Mouse (Mus musculus) liver, embryonic 15.5 days (tissue): ENCODE data around the gene Itm2c. TPM values are rescaled to one million over a fixed set of nuclear protein-coding genes. Genes with fewer than 3 reads are reported as not detected.

Experiments
- ATAC-seq: fragments of 200-750 bp; cut with Nextera tagmentation; 2 replicates; pipeline ENCODE4 v1.8.0; 2017; ENCODE audit warnings: moderate number of reproducible peaks, mild to moderate bottlenecking, moderate library complexity; ENCODE audit not compliant: insufficient read depth
- H3K27ac ChIP-seq: fragments of 300-500 bp; sonication (generic); replicated peaks from 2 replicates; pipeline ENCODE4 v1.5.1; 2015; ENCODE audit warnings: mild to moderate bottlenecking, inconsistent platforms
- H3K27me3 ChIP-seq: fragments of 300-500 bp; sonication (generic); 2 replicates; pipeline ENCODE4 v1.6.1; 2015; ENCODE audit warnings: mild to moderate bottlenecking, inconsistent platforms
- H3K36me3 ChIP-seq: fragments of 300-500 bp; sonication (generic); replicated peaks from 2 replicates; pipeline ENCODE4 v1.6.1; 2015; ENCODE audit warnings: moderate library complexity, mild to moderate bottlenecking, inconsistent platforms
- H3K4me1 ChIP-seq: fragments of 300-500 bp; sonication (generic); replicated peaks from 2 replicates; pipeline ENCODE4 v1.6.1; 2015; ENCODE audit warnings: inconsistent platforms
- H3K4me2 ChIP-seq: fragments of 300-500 bp; sonication (generic); 2 replicates; pipeline ENCODE4 v1.6.1; 2015; ENCODE audit warnings: moderate library complexity, mild to moderate bottlenecking, inconsistent platforms
- H3K4me3 ChIP-seq: fragments of 300-500 bp; sonication (generic); replicated peaks from 2 replicates; pipeline ENCODE4 v1.5.1; 2015; ENCODE audit warnings: mild to moderate bottlenecking, inconsistent platforms
- H3K9ac ChIP-seq: fragments of 300-500 bp; sonication (generic); 2 replicates; pipeline ENCODE4 v1.6.1; 2015; ENCODE audit warnings: moderate library complexity, mild to moderate bottlenecking, inconsistent platforms
- H3K9me3 ChIP-seq: fragments of 300-500 bp; sonication (generic); replicated peaks from 2 replicates; pipeline ENCODE4 v1.6.1; 2016; ENCODE audit warnings: inconsistent platforms
- WGBS: fragments of 180-500 bp; shearing (Covaris S2); methylation state at CpG from one replicate; pipeline ENCODE4 v1.1.7; 2015; ENCODE audit warnings: mixed read lengths; ENCODE audit not compliant: insufficient replicate concordance; 5-methylcytosine and 5-hydroxymethylcytosine counted together
- polyA plus RNA-seq: library from polyadenylated mRNA; unstranded; fragments of >200 nt; fragmentation: Nextera tagmentation; extraction: Ambion mirVana; gene quantifications from 2 replicates; pipeline ENCODE4 v1.2.1, GENCODE M21; 2015

The Itm2c gene
- polyA plus RNA-seq, 1 experiment from 2014 or later = 48.9 TPM

DNA sequence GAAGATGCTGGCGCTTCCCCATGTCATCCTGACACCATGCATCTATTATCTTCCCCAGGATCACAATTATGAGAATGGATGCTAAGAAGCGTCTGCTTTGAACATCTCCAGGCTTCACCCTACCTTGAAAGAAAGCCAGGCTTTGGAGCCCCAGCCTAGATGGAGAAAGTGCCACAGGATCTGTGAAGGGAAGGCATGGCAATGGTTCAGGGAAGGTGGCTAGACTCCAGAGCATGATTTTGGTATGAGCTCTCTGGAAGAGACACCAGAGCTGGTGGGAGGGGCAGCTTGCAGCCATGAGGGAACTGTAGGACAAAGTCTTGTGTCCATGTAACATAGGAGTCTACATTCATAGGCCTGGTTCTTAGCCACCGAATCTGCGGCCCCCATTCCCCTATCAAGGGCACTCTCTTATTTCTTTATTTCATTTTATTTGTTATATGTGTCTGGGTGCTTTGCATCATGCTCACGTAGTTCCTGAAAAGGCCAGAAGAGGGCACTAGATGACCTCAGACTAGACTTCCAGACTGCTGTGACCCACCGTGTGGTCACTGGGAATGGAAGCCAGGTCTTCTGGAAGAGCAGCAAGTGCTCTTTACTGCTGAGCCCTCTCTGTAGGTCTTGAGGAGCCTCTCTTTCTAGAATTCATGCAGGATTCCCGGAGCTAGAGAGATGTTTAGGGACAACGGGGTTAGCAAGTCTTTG is 41.2 kb downstream of the Itm2c start:
- Histone ChIP-seq H3K27ac (no peak overlapping the region), H3K4me3 (no peak overlapping the region), H3K36me3 (no peaks in the 10 kb centered on the region), H3K4me1 (peaks cover 9% of the 10 kb centered on the region), H3K27me3 (no peaks in the 10 kb centered on the region), H3K4me2 (no peak overlapping the region), H3K9ac (no peak overlapping the region), H3K9me3 (no peaks in the 10 kb centered on the region)
- ATAC-seq = no peak
- 32% methylated on average over 8 of the region's 8 CpGs for WGBS

DNA sequence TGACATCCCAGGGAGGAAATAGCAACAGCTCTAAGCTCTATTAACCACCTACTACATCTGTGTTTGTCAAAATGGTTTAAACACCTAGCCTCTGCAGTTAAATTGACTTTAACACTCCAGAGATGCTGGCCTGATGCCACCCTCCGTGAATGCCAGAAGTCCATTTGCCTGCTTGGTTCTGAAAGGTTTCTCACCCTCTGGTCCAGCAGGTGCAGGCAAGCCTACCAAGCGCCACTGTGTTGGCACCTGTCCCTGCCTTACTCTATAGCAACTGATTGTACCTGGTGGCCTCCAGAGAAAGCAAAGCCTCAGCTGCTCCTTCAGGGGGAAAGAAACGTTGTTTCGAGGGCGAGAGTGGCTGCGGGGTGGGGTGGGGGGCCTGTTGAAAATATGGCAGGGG is 42.2 kb downstream of the Itm2c start:
- Histone ChIP-seq H3K9ac (no peak overlapping the region), H3K9me3 (no peaks in the 10 kb centered on the region), H3K27ac (no peak overlapping the region), H3K4me1 (peaks cover 9% of the 10 kb centered on the region), H3K36me3 (no peaks in the 10 kb centered on the region), H3K27me3 (no peaks in the 10 kb centered on the region), H3K4me2 (no peak overlapping the region), H3K4me3 (no peak overlapping the region)
- no peak for ATAC-seq
- WGBS = 52% methylated on average over 6 of the region's 6 CpGs

DNA sequence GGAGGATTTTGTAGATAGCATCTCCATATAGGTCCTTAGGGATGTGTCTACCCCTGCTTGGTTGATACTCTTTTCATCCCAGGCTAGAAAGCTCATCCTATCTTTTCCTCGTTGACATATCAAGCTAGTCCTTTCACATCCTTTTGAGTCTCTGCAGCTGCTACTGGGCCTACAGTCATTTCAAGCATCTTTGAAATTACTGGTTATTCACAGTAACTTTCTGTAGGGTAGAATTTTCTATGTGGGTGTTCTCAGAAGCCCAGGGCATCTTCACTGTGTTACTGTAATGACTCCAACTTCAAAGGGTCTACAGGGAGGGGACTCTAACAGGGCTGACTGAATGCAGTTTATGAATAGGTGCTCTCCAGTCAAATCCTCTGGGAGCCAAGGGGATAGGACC is 43.2 kb downstream of the Itm2c start:
- peaks cover 9% of the 10 kb centered on the region for H3K4me1 ChIP-seq
- 40% methylated on average over 1 of the region's 1 CpGs for WGBS
- H3K27me3 ChIP-seq = no peaks in the 10 kb centered on the region
- no peak overlapping the region for H3K4me2 ChIP-seq
- H3K4me3 ChIP-seq = no peak overlapping the region
- ATAC-seq = no peak
- no peak overlapping the region for H3K27ac ChIP-seq
- no peaks in the 10 kb centered on the region for H3K9me3 ChIP-seq
- H3K9ac ChIP-seq = no peak overlapping the region
- H3K36me3 ChIP-seq = no peaks in the 10 kb centered on the region

DNA sequence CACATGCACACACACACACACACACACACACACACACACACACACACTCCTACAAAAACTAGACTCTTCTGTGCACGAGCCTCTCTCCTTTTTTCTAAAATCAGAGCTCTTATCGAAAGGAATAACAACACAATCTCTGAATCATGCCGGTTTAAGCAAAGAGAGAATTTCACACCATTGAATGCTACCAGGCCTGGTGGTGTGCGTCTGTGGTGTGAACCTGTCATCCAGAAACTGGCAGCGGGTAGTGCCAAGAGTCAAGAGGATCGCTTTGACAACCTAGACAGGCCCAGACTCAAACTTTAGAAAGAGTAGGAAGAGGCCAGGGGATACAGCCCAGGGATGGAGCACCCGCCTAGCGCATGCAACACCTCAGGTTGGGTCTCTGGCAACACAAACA is 48.2 kb downstream of the Itm2c start:
- H3K9me3 ChIP-seq = no peaks in the 10 kb centered on the region
- H3K27me3 ChIP-seq = no peaks in the 10 kb centered on the region
- ATAC-seq = no peak
- H3K4me2 ChIP-seq = no peak overlapping the region
- no peak overlapping the region for H3K9ac ChIP-seq
- H3K4me3 ChIP-seq = no peak overlapping the region
- WGBS = 65% methylated on average over 8 of the region's 8 CpGs
- no peaks in the 10 kb centered on the region for H3K4me1 ChIP-seq
- no peaks in the 10 kb centered on the region for H3K36me3 ChIP-seq
- H3K27ac ChIP-seq = no peak overlapping the region

DNA sequence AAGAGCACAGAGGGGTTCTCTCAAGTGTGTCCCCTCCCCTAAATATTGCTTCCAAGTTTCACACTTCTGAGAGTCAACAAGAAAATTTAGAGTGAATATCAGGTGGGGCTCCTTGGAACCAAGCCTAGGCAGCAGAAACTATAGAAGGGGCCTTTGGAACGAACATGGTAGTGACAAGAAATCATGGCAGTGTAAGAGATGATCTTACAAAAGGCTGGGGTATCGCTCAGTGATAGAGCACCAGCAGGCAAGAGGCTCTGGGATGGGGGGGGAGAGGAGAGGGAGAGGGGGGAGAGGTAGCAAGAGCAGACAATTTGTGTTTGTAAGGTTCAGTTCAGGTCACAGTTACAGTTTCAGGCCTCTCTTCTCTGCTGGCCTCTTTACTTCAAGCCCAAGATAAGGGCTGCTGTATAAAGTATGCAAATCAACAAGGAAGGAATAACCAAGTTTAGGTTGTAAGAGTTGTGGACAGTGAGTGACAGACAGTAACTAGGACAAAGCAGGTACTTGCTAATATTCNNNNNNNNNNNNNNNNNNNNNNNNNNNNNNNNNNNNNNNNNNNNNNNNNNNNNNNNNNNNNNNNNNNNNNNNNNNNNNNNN is 55.1 kb downstream of the Itm2c start:
- no peaks in the 10 kb centered on the region for H3K36me3 ChIP-seq
- ATAC-seq = no peak
- no peak overlapping the region for H3K4me2 ChIP-seq
- H3K9me3 ChIP-seq = no peaks in the 10 kb centered on the region
- no peak overlapping the region for H3K9ac ChIP-seq
- H3K4me3 ChIP-seq = no peak overlapping the region
- H3K27ac ChIP-seq = no peak overlapping the region
- WGBS = 57% methylated on average over 2 of the region's 2 CpGs
- H3K27me3 ChIP-seq = no peaks in the 10 kb centered on the region
- H3K4me1 ChIP-seq = no peaks in the 10 kb centered on the region

DNA sequence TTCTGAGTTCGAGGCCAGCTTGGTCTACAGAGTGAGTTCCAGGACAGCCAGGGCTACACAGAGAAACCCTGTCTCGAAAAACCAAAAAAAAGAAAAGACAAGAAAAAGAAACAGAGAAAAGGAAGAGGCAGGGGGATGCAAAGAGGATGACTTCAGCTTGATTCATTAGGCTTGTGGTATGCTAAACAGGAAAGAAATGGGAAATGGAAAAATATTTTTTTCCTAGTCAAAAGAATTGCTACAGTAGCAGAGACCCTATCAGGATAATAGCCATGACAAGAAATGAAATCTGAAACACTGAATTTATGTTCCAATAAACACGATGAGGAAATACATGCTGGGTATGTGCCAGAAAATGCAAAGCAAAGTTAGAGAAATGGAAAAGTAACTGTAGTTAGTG is 61.1 kb downstream of the Itm2c start:
- Histone ChIP-seq H3K36me3 (no peaks in the 10 kb centered on the region), H3K9me3 (no peaks in the 10 kb centered on the region), H3K27me3 (no peaks in the 10 kb centered on the region), H3K27ac (no peak overlapping the region), H3K4me2 (no peak overlapping the region), H3K4me3 (no peak overlapping the region), H3K4me1 (peaks cover 16% of the 10 kb centered on the region), H3K9ac (no peak overlapping the region)
- ATAC-seq = no peak
- WGBS = 43% methylated on average over 3 of the region's 3 CpGs

DNA sequence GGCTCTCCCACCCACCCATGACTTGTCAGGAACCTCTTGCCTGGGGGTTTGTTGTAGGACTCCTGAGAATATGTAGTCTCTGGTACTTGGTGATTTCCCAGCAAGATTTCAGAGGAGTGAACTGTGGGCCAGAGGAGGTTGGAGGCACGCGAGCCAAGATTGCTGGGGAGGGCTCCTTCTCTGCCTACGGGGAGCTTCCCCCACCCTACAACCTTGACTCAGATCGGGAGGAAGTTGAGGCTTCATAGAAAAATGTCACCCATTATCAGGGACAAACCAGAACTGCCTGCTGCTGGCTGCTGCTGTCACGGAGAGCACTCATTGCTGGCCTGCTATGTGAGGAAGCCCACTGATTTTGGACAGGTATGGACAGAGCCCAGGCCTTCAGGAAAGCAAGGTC is 63.2 kb downstream of the Itm2c start:
- 9% methylated on average over 5 of the region's 5 CpGs for WGBS

DNA sequence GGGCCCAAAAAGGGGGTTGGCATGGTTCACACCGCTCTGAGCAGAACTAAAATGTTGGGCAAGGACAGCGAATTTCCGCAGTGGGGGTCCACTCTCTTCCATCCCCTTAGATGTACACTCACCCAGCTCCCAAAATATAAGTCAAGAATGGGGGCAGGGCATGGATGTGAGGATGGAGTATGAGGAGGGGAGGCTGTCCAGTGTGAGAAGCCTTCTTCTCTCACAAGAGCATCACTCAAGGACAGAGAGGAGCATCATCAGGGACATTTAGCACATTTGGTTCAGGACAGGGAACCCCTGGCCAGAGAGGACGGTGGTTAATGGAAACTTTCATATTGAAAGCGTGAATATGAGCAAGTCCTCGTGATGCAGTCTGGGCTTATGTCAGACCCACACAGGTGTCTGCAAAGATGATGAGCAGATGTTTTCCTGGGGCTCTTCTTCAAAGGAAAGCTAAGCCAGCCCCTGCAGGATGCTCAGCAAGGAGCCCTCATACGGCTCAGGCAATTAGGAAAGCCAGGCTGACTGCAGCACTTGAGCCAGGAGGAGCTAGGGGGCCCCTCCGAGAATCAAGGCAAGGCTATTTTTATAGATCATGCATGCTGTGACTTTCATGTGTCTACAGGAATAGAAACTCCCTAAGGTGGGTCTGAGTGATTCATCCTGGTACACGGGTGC is 64.0 kb downstream of the Itm2c start:
- H3K4me1 ChIP-seq = peaks cover 24% of the 10 kb centered on the region
- H3K4me2 ChIP-seq = no peak overlapping the region
- WGBS = 52% methylated on average over 9 of the region's 9 CpGs
- no peak overlapping the region for H3K9ac ChIP-seq
- H3K36me3 ChIP-seq = no peaks in the 10 kb centered on the region
- no peak overlapping the region for H3K4me3 ChIP-seq
- H3K27ac ChIP-seq = no peak overlapping the region
- ATAC-seq = no peak
- H3K27me3 ChIP-seq = no peaks in the 10 kb centered on the region
- no peaks in the 10 kb centered on the region for H3K9me3 ChIP-seq

More for the DNA sequence above, 63.2 kb downstream of the Itm2c start:
- Histone ChIP-seq H3K27ac (no peak overlapping the region), H3K9me3 (no peaks in the 10 kb centered on the region), H3K4me1 (peaks cover 24% of the 10 kb centered on the region), H3K4me3 (no peak overlapping the region), H3K9ac (no peak overlapping the region), H3K4me2 (no peak overlapping the region), H3K36me3 (no peaks in the 10 kb centered on the region), H3K27me3 (no peaks in the 10 kb centered on the region)
- no peak for ATAC-seq

Other genes starting within 250 kb of the Itm2c start
- 5.7 and 6.6 TPM in 2 replicates for gene Sp100, start 244.3 kb upstream of the Itm2c start, polyA plus RNA-seq
- 1.9 and 2.8 TPM in 2 replicates for gene A630001G21Rik, start 115.6 kb upstream of the Itm2c start, polyA plus RNA-seq
- gene Cab39, start 100.8 kb upstream of the Itm2c start, polyA plus RNA-seq = 11.2 and 12.1 TPM in 2 replicates
- not detected in 2 replicates for gene 4933407L21Rik, start 34.2 kb downstream of the Itm2c start, polyA plus RNA-seq
- 0.02 and 0.09 TPM in 2 replicates for gene Gpr55, start 66.7 kb downstream of the Itm2c start, polyA plus RNA-seq
- gene Spata3, start 122.5 kb downstream of the Itm2c start, polyA plus RNA-seq = 0.24 and 0.26 TPM in 2 replicates
- 24.0 and 28.1 TPM in 2 replicates for gene 2810459M11Rik, start 151.6 kb downstream of the Itm2c start, polyA plus RNA-seq
- 88.6 and 90.5 TPM in 2 replicates for gene Psmd1, start 170.1 kb downstream of the Itm2c start, polyA plus RNA-seq
- gene Htr2b, start 217.7 kb downstream of the Itm2c start, polyA plus RNA-seq = 0.07 and 0.15 TPM in 2 replicates
- gene Gm21972, start 239.4 kb downstream of the Itm2c start, polyA plus RNA-seq = not detected in 2 replicates